Mouse (Mus musculus): Measurements from ENCODE around the gene Ppp1cc.

GRCm38 (mm10) chr5:122163194-122163593, 5.1 kb downstream of the Ppp1cc start:
- TF ChIP-seq CTCF (IDR thresholded peaks at IDR 0.05; ENCODE audit: low read depth, low read length) (no peak), EP300 (IDR thresholded peaks at IDR 0.05; ENCODE audit: insufficient read depth, low read depth, low read length) (no peak), POLR2A (IDR thresholded peaks at IDR 0.05; ENCODE audit: insufficient read depth, low read length) (no peak)
